Mouse (Mus musculus): ENCODE results near the gene Zdbf2. TPM values are rescaled to one million over a fixed set of nuclear protein-coding genes. Genes with fewer than 3 reads are reported as not detected.
"Not testable (repeated sequence)": the region's sequence is repeated elsewhere in the genome, so short reads cannot be mapped to it uniquely, and the experiment has no call there.

Gene Zdbf2
- polyA plus RNA-seq, 1 experiment from 2014 or later, result 11.9 TPM

GRCm38 (mm10) chr1:63266716-63267115 lies 6.3 kb upstream of the Zdbf2 start:
- no peak overlapping the region for H3K27ac ChIP-seq
- DNase-seq (ENCODE audit: low spot score), result no peak
- no peak overlapping the region for H3K4me3 ChIP-seq
- H3K27me3 ChIP-seq (ENCODE audit: insufficient read depth, poor library complexity, severe bottlenecking), result peaks cover 90% of the 10 kb centered on the region
- whole genome bisulfite sequencing, result 42% methylated on average over 15 of the region's 15 CpGs
- no peaks in the 10 kb centered on the region for H3K9me3 ChIP-seq
- H3K36me3 ChIP-seq, result no peaks in the 10 kb centered on the region
- peaks cover 3% of the 10 kb centered on the region; the same call in 1 of the 2 replicates for H3K4me1 ChIP-seq

GRCm38 (mm10) chr1:63272125-63272675 lies 865 bp upstream of the Zdbf2 start:
- Histone ChIP-seq H3K27ac (no peak overlapping the region), H3K9me3 (no peaks in the 10 kb centered on the region), H3K4me3 (no peak overlapping the region; the same call in 1 of the 2 replicates), H3K4me1 (peaks cover 12% of the 10 kb centered on the region), H3K36me3 (no peaks in the 10 kb centered on the region), H3K27me3 (ENCODE audit: insufficient read depth, poor library complexity, severe bottlenecking) (peaks cover 65% of the 10 kb centered on the region)
- DNase-seq (ENCODE audit: low spot score), result no peak
- WGBS, result 26% methylated on average over 8 of the region's 8 CpGs

GRCm38 (mm10) chr1:63273339-63273951 lies 380 bp downstream of the Zdbf2 start:
- Histone ChIP-seq H3K4me1 (peaks cover 12% of the 10 kb centered on the region), H3K27ac (peak overlapping the region; percentile 94), H3K4me3 (peak overlapping the region; percentile 76), H3K27me3 (ENCODE audit: insufficient read depth, poor library complexity, severe bottlenecking) (peaks cover 63% of the 10 kb centered on the region), H3K9me3 (no peaks in the 10 kb centered on the region), H3K36me3 (no peaks in the 10 kb centered on the region)
- no peak for DNase-seq (ENCODE audit: low spot score)
- WGBS, result under 1% methylated on average over 60 of the region's 89 CpGs

- Histone ChIP-seq H3K27ac (peak overlapping the region; percentile 94), H3K4me3 (peak overlapping the region; percentile 76), H3K9me3 (no peaks in the 10 kb centered on the region), H3K27me3 (ENCODE audit: insufficient read depth, poor library complexity, severe bottlenecking) (peaks cover 61% of the 10 kb centered on the region), H3K36me3 (no peaks in the 10 kb centered on the region), H3K4me1 (peaks cover 12% of the 10 kb centered on the region)
- WGBS, result 15% methylated on average over 19 of the region's 19 CpGs
- no peak for DNase-seq (ENCODE audit: low spot score)
Observed at GRCm38 (mm10) chr1:63274046-63274730, 1.1 kb downstream of the Zdbf2 start.

GRCm38 (mm10) chr1:63278106-63278505 lies 5.0 kb downstream of the Zdbf2 start:
- no peak overlapping the region for H3K4me3 ChIP-seq
- peaks cover 7% of the 10 kb centered on the region for H3K4me1 ChIP-seq
- WGBS, result 28% methylated on average over 5 of the region's 5 CpGs
- H3K27ac ChIP-seq, result no peak overlapping the region
- H3K9me3 ChIP-seq, result no peaks in the 10 kb centered on the region
- H3K27me3 ChIP-seq (ENCODE audit: insufficient read depth, poor library complexity, severe bottlenecking), result peaks cover 26% of the 10 kb centered on the region; the same call in 1 of the 2 replicates
- H3K36me3 ChIP-seq, result no peaks in the 10 kb centered on the region
- no peak for DNase-seq (ENCODE audit: low spot score)

GRCm38 (mm10) chr1:63293965-63294364 lies 20.9 kb downstream of the Zdbf2 start:
- H3K9me3 ChIP-seq, result no peaks in the 10 kb centered on the region

GRCm38 (mm10) chr1:63309661-63310060 lies 36.6 kb downstream of the Zdbf2 start:
- no peak overlapping the region; the same call in 1 of the 2 replicates for H3K27ac ChIP-seq
- peaks cover 30% of the 10 kb centered on the region; the same call in 1 of the 2 replicates for H3K36me3 ChIP-seq
- H3K9me3 ChIP-seq, result no peaks in the 10 kb centered on the region
- peaks cover 12% of the 10 kb centered on the region for H3K27me3 ChIP-seq (ENCODE audit: insufficient read depth, poor library complexity, severe bottlenecking)
- H3K4me1 ChIP-seq, result 0 out of 2 replicates have a peak, but pooled peaks cover 5% of the 10 kb centered on the region
- DNase-seq (ENCODE audit: low spot score), result no peak
- H3K4me3 ChIP-seq, result peak overlapping the region; percentile 50
- WGBS, result 42% methylated on average over 18 of the region's 18 CpGs

More at GRCm38 (mm10) chr1:63293965-63294364, 20.9 kb downstream of the Zdbf2 start:
- H3K4me1 ChIP-seq, result no peaks in the 10 kb centered on the region
- no peak overlapping the region for H3K27ac ChIP-seq
- no peaks in the 10 kb centered on the region for H3K27me3 ChIP-seq (ENCODE audit: insufficient read depth, poor library complexity, severe bottlenecking)
- no peak for DNase-seq (ENCODE audit: low spot score)
- WGBS, result 51% methylated on average over 7 of the region's 7 CpGs
- H3K36me3 ChIP-seq, result 0 out of 2 replicates have a peak, but pooled peaks cover 2% of the 10 kb centered on the region
- no peak overlapping the region for H3K4me3 ChIP-seq

- not testable (repeated sequence) for H3K27me3 ChIP-seq (ENCODE audit: insufficient read depth, poor library complexity, severe bottlenecking); H3K9me3 ChIP-seq; H3K4me1 ChIP-seq; DNase-seq (ENCODE audit: low spot score); H3K4me3 ChIP-seq; H3K36me3 ChIP-seq; H3K27ac ChIP-seq
- 39% methylated on average over 12 of the region's 12 CpGs for WGBS
Observed at GRCm38 (mm10) chr1:63323565-63324132, 50.6 kb downstream of the Zdbf2 start.

Small RNA genes within 50 kb of the gene (microRNA-seq; reads per million reads assigned to microRNA genes)
- gene Gm24513, result not detected

Other genes with a start within 250 kb of the Zdbf2 start
- 12.2 and 12.9 TPM in 2 replicates for gene Ino80d, start 158.6 kb upstream of the Zdbf2 start, polyA plus RNA-seq (2016; fragmentation: Nextera tagmentation; extraction: Ambion mirVana)
- 410 and 531 TPM in 2 replicates for gene Eef1b2, start 96.4 kb upstream of the Zdbf2 start, polyA plus RNA-seq (2016; fragmentation: Nextera tagmentation; extraction: Ambion mirVana)
- 223 and 344 TPM in 2 replicates for gene Ndufs1, start 96.4 kb upstream of the Zdbf2 start, polyA plus RNA-seq (2016; fragmentation: Nextera tagmentation; extraction: Ambion mirVana)
- gene Gpr1, start 58.7 kb upstream of the Zdbf2 start, polyA plus RNA-seq (2016; fragmentation: Nextera tagmentation; extraction: Ambion mirVana), result 0.15 and 0.34 TPM in 2 replicates
- gene Adam23, start 172.6 kb downstream of the Zdbf2 start, polyA plus RNA-seq (2016; fragmentation: Nextera tagmentation; extraction: Ambion mirVana), result 0.85 and 1.9 TPM in 2 replicates

Measured in heart, embryonic 10.5 days (tissue).